Mouse (Mus musculus) small intestine, adult 2 months (tissue): ENCODE measurements around the gene Exoc3l2.

ENCODE experiments used
- CTCF ChIP-seq: fragments of 200-500 bp; IDR thresholded peaks from 2 replicates; pipeline ENCODE4 v1.5.1; 2012; ENCODE audit warnings: low read depth, mild to moderate bottlenecking, control low read depth, inconsistent platforms, low read length, moderate library complexity, mixed read lengths; ENCODE audit not compliant: insufficient replicate concordance, insufficient read length; ENCODE audit errors: extremely low read depth
- POLR2A ChIP-seq: fragments of 200-500 bp; IDR thresholded peaks from 2 replicates; pipeline ENCODE4 v1.6.1; 2012; ENCODE audit warnings: low read depth, mild to moderate bottlenecking, control low read depth, inconsistent platforms, low read length, moderate library complexity

DNA sequence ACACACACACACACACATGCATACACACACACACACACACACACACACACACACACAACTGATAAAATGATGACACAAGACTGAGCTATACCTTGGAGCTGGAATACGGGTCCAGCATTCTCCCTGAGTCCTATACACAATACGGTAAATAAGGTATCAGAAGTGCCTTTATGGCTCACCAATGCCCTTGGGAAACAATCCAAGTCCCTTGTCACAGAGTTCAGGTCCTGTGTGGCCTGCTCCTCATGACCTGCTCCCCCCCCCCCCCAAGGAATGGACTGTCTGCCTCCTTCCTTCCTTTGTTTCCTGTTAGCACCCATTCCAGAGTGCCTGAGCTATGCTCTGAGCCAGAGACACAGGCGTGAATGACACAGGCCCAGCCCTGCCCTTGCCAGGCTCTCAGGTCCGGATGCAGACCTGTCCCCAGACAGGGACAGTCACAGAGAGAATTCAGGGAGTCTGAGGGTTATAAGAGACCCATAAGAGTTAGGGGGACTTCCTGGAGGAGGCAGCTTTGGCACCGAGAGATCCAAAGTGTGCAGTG, 3.5 kb downstream of the Exoc3l2 start:
- TF ChIP-seq CTCF (no peak), POLR2A (no peak)
